Mouse (Mus musculus) limb, embryonic 14.5 days (tissue): Measurements from ENCODE around the gene Pclo. TPM values are rescaled to one million over a fixed set of nuclear protein-coding genes. Genes with fewer than 3 reads are reported as not detected.
"Not testable (repeated sequence)": the region's sequence is repeated elsewhere in the genome, so short reads cannot be mapped to it uniquely, and the experiment has no call there.

Source experiments
- ATAC-seq: fragments of 200-750 bp; cut with Nextera tagmentation; 2 replicates; pipeline ENCODE4 v1.8.0; 2017; ENCODE audit warnings: low read depth, moderate number of reproducible peaks, moderate TSS enrichment; ENCODE audit not compliant: low FRiP score
- DNase-seq: peaks from one replicate; pipeline ENCODE4 v3.0.0-alpha.2; 2015; ENCODE audit warnings: low spot score
- H3K27ac ChIP-seq: fragments of 300-500 bp; sonication (generic); replicated peaks from 2 replicates; pipeline ENCODE4 v1.5.1; 2014; ENCODE audit warnings: low read depth, mild to moderate bottlenecking, low read length, moderate library complexity, mixed read lengths
- H3K27me3 ChIP-seq: fragments of 300-500 bp; sonication (generic); 2 replicates; pipeline ENCODE4 v1.6.1; 2014; ENCODE audit warnings: low read length, mixed read lengths; ENCODE audit not compliant: control insufficient read depth, insufficient read depth
- H3K36me3 ChIP-seq: fragments of 300-500 bp; sonication (generic); 2 replicates; pipeline ENCODE4 v1.6.1; 2014; ENCODE audit warnings: mild to moderate bottlenecking, low read length, moderate library complexity, mixed read lengths; ENCODE audit not compliant: control insufficient read depth, insufficient read depth
- H3K4me1 ChIP-seq: fragments of 300-500 bp; sonication (generic); 2 replicates; pipeline ENCODE4 v1.6.1; 2014; ENCODE audit warnings: antibody characterized with exemption, low read length, mixed read lengths; ENCODE audit not compliant: control insufficient read depth, insufficient read depth
- H3K4me2 ChIP-seq: fragments of 300-500 bp; sonication (generic); replicated peaks from 2 replicates; pipeline ENCODE4 v1.6.1; 2014; ENCODE audit warnings: low read depth, mild to moderate bottlenecking, low read length, moderate library complexity; ENCODE audit not compliant: severe bottlenecking
- H3K4me3 ChIP-seq: fragments of 300-500 bp; sonication (generic); replicated peaks from 2 replicates; pipeline ENCODE4 v1.5.1; 2014; ENCODE audit warnings: low read length
- H3K9ac ChIP-seq: fragments of 300-500 bp; sonication (generic); 2 replicates; pipeline ENCODE4 v1.6.1; 2014; ENCODE audit warnings: mild to moderate bottlenecking, low read depth, low read length, moderate library complexity; ENCODE audit not compliant: severe bottlenecking
- H3K9me3 ChIP-seq: fragments of 300-500 bp; sonication (generic); 2 replicates; pipeline ENCODE4 v1.6.1; 2016; ENCODE audit warnings: low read length; ENCODE audit not compliant: control insufficient read depth
- POLR2A ChIP-seq: fragments of 200-500 bp; IDR thresholded peaks from 2 replicates; pipeline ENCODE4 v1.8.0; 2012; ENCODE audit warnings: inconsistent platforms, mild to moderate bottlenecking, moderate library complexity, borderline replicate concordance; ENCODE audit not compliant: insufficient read depth, insufficient read length; ENCODE audit errors: extremely low read depth
- WGBS: fragments of 180-500 bp; shearing (Covaris S2); extraction: QIAGEN DNeasy Blood & Tissue Kit; methylation state at CpG from one replicate; pipeline ENCODE4 v1.1.7; 2014; 5-methylcytosine and 5-hydroxymethylcytosine counted together
- polyA plus RNA-seq, 2 experiments: library from polyadenylated mRNA; depleted of rRNA in 1 of 2; stranded (reverse) in 1 of 2; unstranded in 1 of 2; fragments of >200 nt; fragmentation: Nextera tagmentation in 1 of 2; extraction: Ambion mirVana in 1 of 2; gene quantifications; 2 replicates each; pipeline versions ENCODE4 v1.2.1 to v1.2.3; 2012 to 2014

Pclo gene
- polyA plus RNA-seq, 2 experiments, result 0.40 to 0.59 TPM

GRCm38 (mm10) chr5:14853650-14854049 is 338.9 kb downstream of the Pclo start:
- ATAC-seq, result no peak
- no peaks in the 10 kb centered on the region for H3K36me3 ChIP-seq
- no peak for DNase-seq
- no peaks in the 10 kb centered on the region for H3K9me3 ChIP-seq
- H3K4me1 ChIP-seq, result no peaks in the 10 kb centered on the region
- no peak overlapping the region for H3K4me3 ChIP-seq
- no peaks in the 10 kb centered on the region for H3K27me3 ChIP-seq
- TF ChIP-seq POLR2A, result no peak
- H3K9ac ChIP-seq, result no peak overlapping the region
- no peak overlapping the region for H3K4me2 ChIP-seq
- H3K27ac ChIP-seq, result no peak overlapping the region

DNA sequence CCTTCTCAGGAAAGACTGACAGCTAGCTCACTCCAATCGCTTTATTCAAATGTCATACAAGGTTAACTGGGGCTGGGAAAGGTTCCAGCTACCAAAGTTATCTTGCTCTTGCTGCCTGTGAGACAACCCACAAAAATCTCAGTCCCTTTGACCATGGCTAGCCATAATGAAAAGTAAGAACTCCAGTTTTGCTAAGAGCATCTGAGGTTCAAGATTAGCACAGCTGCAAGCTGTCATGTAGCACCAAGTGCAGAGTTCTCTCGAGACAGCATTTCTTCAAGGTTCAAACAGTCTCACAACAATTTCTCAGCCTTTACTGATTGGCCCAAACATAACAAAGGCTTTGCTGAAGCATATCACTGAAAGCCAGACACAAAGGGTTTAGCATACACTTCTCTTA is 370.6 kb downstream of the Pclo start:
- not testable (repeated sequence) for ATAC-seq, H3K27me3 ChIP-seq, H3K9ac ChIP-seq, H3K9me3 ChIP-seq, DNase-seq, H3K36me3 ChIP-seq, H3K27ac ChIP-seq, H3K4me3 ChIP-seq, H3K4me1 ChIP-seq, H3K4me2 ChIP-seq
- 60% methylated on average over 2 of the region's 2 CpGs for WGBS

DNA sequence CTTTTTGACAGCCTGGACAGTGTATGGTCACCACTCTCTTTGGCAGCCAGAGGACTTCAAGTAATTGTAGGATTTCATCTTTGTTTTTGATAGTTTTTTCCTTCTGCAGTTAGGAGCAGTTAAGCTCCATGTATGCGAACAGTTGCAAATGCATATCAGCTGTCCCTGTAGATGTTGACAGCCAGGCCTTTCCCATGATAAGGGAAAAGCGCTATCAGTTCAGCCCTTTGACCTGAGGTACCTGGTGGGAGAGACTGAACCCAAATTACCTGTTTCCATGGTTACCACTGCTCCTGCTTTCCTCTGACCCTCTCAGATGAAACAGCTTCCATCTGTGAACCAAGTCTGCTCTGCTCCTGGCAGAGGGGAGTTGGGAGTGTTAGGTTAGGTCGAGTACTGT is 377.5 kb downstream of the Pclo start:
- H3K4me3 ChIP-seq, result no peak overlapping the region
- ATAC-seq (no peak), DNase-seq (no peak)
- no peak overlapping the region for H3K9ac ChIP-seq
- H3K27me3 ChIP-seq, result no peaks in the 10 kb centered on the region
- 77% methylated on average over 3 of the region's 3 CpGs for WGBS
- H3K9me3 ChIP-seq, result no peaks in the 10 kb centered on the region
- H3K27ac ChIP-seq, result no peak overlapping the region
- no peaks in the 10 kb centered on the region for H3K4me1 ChIP-seq
- no peak for TF ChIP-seq POLR2A
- H3K4me2 ChIP-seq, result no peak overlapping the region
- no peaks in the 10 kb centered on the region for H3K36me3 ChIP-seq

DNA sequence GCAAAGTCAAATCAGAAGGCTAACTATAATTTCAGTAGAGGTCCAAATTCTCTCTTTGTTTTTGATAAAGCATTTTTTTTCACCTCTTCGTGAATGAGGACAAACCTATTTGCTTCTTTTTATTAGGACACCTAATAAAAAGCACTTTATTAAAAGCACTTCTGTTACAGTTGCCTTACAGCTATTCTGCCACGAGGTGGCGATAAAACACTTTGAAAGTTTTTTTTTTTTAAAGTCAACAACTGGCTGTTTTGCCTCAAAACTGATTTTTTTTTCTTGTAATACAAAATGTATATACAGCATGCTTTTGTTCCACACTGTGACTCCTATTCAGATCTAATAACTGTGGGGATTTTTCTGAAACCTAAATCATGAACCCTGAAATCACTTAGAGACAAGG is 388.8 kb downstream of the Pclo start:
- H3K27me3 ChIP-seq, H3K9me3 ChIP-seq, H3K4me1 ChIP-seq, H3K4me2 ChIP-seq, ATAC-seq, DNase-seq, H3K9ac ChIP-seq, H3K36me3 ChIP-seq, H3K4me3 ChIP-seq, H3K27ac ChIP-seq: not testable (repeated sequence)
- 10% methylated on average over 3 of the region's 3 CpGs for WGBS
